ENCODE assay signal across 9 mouse cellular contexts in the genomic region with DNA sequence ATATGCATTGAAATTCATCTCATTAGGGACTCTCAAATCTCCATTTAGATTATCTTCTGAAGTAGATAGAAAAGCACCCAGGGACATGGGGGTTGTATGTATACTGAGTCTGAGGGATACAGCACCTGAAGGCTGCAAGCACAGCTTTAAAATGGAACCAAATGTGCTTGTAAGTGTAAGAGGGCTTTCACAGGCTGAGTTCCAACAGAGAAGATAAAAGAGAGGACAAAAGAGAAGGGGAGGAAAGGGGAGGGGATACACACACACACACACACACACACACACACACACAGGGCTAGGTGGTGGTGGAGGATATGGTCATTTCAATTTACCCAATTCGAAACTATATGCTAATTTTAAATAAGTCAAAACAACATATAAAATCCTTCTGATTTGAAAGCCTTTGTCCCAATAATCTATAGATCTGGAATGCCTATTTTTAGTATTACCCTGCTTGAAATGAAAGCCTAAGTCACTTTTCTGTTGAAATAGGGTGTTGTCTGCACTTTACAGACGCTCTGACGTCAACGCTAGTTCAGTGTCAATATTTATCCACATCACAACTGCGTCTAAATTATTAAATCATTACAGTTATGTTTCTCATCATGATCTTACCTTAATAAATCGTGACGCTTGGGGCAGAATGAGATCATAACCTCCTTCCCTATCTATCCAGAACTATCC.
DNase-seq lines count a peak whose midpoint lies in the region; ATAC-seq and TF ChIP-seq lines count a peak whose summit lies in the region.
"Had no signal": no experiment of that assay in that cellular context is flagged by ENCODE, and none has a peak within 500 bp of the region (broad histone marks: within the 10 kb centered on the region; RNA-seq: fewer than 3 reads in every experiment).

No protein-coding gene starts in this region.

- 7% methylated on average over 7 of the region's 7 CpGs for WGBS in neural tube, embryonic 11.5 days
- 3% methylated on average over 7 of the region's 7 CpGs for WGBS in liver, embryonic 13.5 days (ENCODE audit: insufficient replicate concordance)
- WGBS in stomach, postnatal 0 days = 3% methylated on average over 7 of the region's 7 CpGs

- H3K36me3 ChIP-seq in neural tube, embryonic 11.5 days (ENCODE audit: control insufficient read depth, insufficient read depth, low read length) = no peaks in the 10 kb centered on the region
- no peaks in the 10 kb centered on the region for H3K36me3 ChIP-seq in liver, embryonic 13.5 days
- H3K36me3 ChIP-seq in stomach, postnatal 0 days (ENCODE audit: control insufficient read depth, insufficient read depth, low read length) = no peaks in the 10 kb centered on the region
- H3K36me3 ChIP-seq: embryonic facial prominence, embryonic 15.5 days had no signal

- no peak for TF ChIP-seq EP300 in stomach, postnatal 0 days (optimal IDR thresholded peaks at IDR 0.05)

- no peak for TF ChIP-seq CTCF in stomach, postnatal 0 days (IDR thresholded peaks at IDR 0.05; ENCODE audit: low read depth)

- H3K4me1 ChIP-seq in neural tube, embryonic 11.5 days (ENCODE audit: control insufficient read depth, insufficient read depth, low read length) = peaks cover 3% of the 10 kb centered on the region
- H3K4me1 ChIP-seq in liver, embryonic 13.5 days (replicated peaks) = peaks cover 36% of the 10 kb centered on the region
- no peaks in the 10 kb centered on the region for H3K4me1 ChIP-seq in stomach, postnatal 0 days (replicated peaks; ENCODE audit: control insufficient read depth, insufficient read depth)

- no peaks in the 10 kb centered on the region for H3K27me3 ChIP-seq in neural tube, embryonic 11.5 days (ENCODE audit: control insufficient read depth, insufficient read depth, low read length)
- H3K27me3 ChIP-seq in liver, embryonic 13.5 days = no peaks in the 10 kb centered on the region
- H3K27me3 ChIP-seq in stomach, postnatal 0 days (ENCODE audit: control insufficient read depth, insufficient read depth, low read length) = no peaks in the 10 kb centered on the region
- H3K27me3 ChIP-seq: embryonic facial prominence, embryonic 15.5 days had no signal

- H3K4me2 ChIP-seq in neural tube, embryonic 11.5 days (ENCODE audit: low read depth) = peak overlapping the region; percentile 2
- H3K4me2 ChIP-seq in liver, embryonic 13.5 days = peak overlapping the region; percentile 65
- no peak overlapping the region; the same call in 1 of the 2 replicates for H3K4me2 ChIP-seq in stomach, postnatal 0 days (replicated peaks; ENCODE audit: low read depth)
- H3K4me2 ChIP-seq: embryonic facial prominence, embryonic 15.5 days had no signal

- no peak overlapping the region for H3K4me3 ChIP-seq in neural tube, embryonic 11.5 days (ENCODE audit: low read depth, low read length)
- peak overlapping the region; percentile 41 for H3K4me3 ChIP-seq in liver, embryonic 13.5 days (replicated peaks)
- H3K4me3 ChIP-seq in stomach, postnatal 0 days (ENCODE audit: low read depth, low read length) = no peak overlapping the region
- H3K4me3 ChIP-seq: embryonic facial prominence, embryonic 15.5 days had no signal

- ATAC-seq in CD4-positive, CD25-positive, alpha-beta regulatory T cell, adult 4 months = no peak
- ATAC-seq in neural tube, embryonic 11.5 days (ENCODE audit: insufficient read depth, low FRiP score, low TSS enrichment) = peak; percentile 32; the same call in 1 of the 2 replicates
- ATAC-seq in liver, embryonic 13.5 days (ENCODE audit: low read depth) = peak; percentile 57
- peak; percentile 74 for ATAC-seq in stomach, postnatal 0 days (ENCODE audit: low FRiP score, low TSS enrichment)

- H3K9ac ChIP-seq in neural tube, embryonic 11.5 days (ENCODE audit: low read length) = peak overlapping the region; percentile 9; the same call in 1 of the 2 replicates
- peak overlapping the region; percentile 39; the same call in 1 of the 2 replicates for H3K9ac ChIP-seq in liver, embryonic 13.5 days
- H3K9ac ChIP-seq in stomach, postnatal 0 days (ENCODE audit: low read length) = no peak overlapping the region
- H3K9ac ChIP-seq: embryonic facial prominence, embryonic 15.5 days had no signal

- peak; percentile 38 for DNase-seq in CD4-positive, CD25-positive, alpha-beta regulatory T cell, adult 2 months (ENCODE audit: low read depth, low spot score)
- no peak for DNase-seq in neural tube, embryonic 11.5 days (ENCODE audit: low spot score)
- no peak for DNase-seq in neural tube, embryonic 10.5 days (ENCODE audit: extremely low spot score, low spot score)
- DNase-seq in liver, embryonic 13.5 days = no peak
- no peak for DNase-seq in stomach, postnatal 0 days (ENCODE audit: low spot score)
- DNase-seq in cerebellum, postnatal 25 days = no peak
- DNase-seq in layer of hippocampus, postnatal 25 days (ENCODE audit: extremely low spot score in 1 of 2, low spot score in 1 of 2) = no peak

- 0 out of 2 replicates have a peak overlapping the region, but pooled peaks have one; percentile 29 for H3K27ac ChIP-seq in neural tube, embryonic 11.5 days (ENCODE audit: low read depth, low read length)
- peak overlapping the region; percentile 88 for H3K27ac ChIP-seq in liver, embryonic 13.5 days
- H3K27ac ChIP-seq in stomach, postnatal 0 days (replicated peaks) = no peak overlapping the region
- H3K27ac ChIP-seq: embryonic facial prominence, embryonic 15.5 days had no signal

- no peaks in the 10 kb centered on the region for H3K9me3 ChIP-seq in neural tube, embryonic 11.5 days (ENCODE audit: control insufficient read depth, low read length)
- no peaks in the 10 kb centered on the region for H3K9me3 ChIP-seq in liver, embryonic 13.5 days (replicated peaks)
- H3K9me3 ChIP-seq in stomach, postnatal 0 days (ENCODE audit: control insufficient read depth, low read length) = no peaks in the 10 kb centered on the region
- H3K9me3 ChIP-seq: embryonic facial prominence, embryonic 15.5 days had no signal
